Mouse (Mus musculus) erythroblast, embryonic 14.5 days (primary cell): ENCODE results near the gene Sprr2i. TPM values are rescaled to one million over a fixed set of nuclear protein-coding genes. Genes with fewer than 3 reads are reported as not detected.

Source experiments
- H3K27me3 ChIP-seq: 2 replicates; pipeline ENCODE4 v1.6.1; 2012; ENCODE audit warnings: inconsistent platforms; ENCODE audit not compliant: control insufficient read depth
- H3K36me3 ChIP-seq: 2 replicates; pipeline ENCODE4 v1.6.1; 2012; ENCODE audit warnings: mild to moderate bottlenecking, inconsistent platforms; ENCODE audit not compliant: control insufficient read depth
- H3K4me1 ChIP-seq: 2 replicates; pipeline ENCODE4 v1.6.1; 2012; ENCODE audit warnings: inconsistent platforms; ENCODE audit not compliant: control insufficient read depth
- H3K4me3 ChIP-seq: replicated peaks from 2 replicates; pipeline ENCODE3; 2012; ENCODE audit warnings: moderate library complexity, mild to moderate bottlenecking, inconsistent platforms
- H3K9me3 ChIP-seq: 2 replicates; pipeline ENCODE4 v1.6.1; 2012; ENCODE audit warnings: low read length, inconsistent platforms, mixed read lengths; ENCODE audit not compliant: control insufficient read depth
- GATA1 ChIP-seq: IDR thresholded peaks from 2 replicates; pipeline ENCODE4 v1.6.1; 2012; ENCODE audit warnings: low read length, inconsistent platforms, mixed read lengths
- TAL1 ChIP-seq: IDR thresholded peaks from 3 replicates; pipeline ENCODE4 v1.6.1; 2012; ENCODE audit warnings: low read length, inconsistent platforms, mixed read lengths
- polyA plus RNA-seq: library from polyadenylated mRNA; stranded (reverse); fragments of >175 nt; gene quantifications from 2 replicates; pipeline ENCODE4 v1.2.3, GENCODE M21; 2012

The Sprr2i gene
- polyA plus RNA-seq, 1 experiment, result not detected

DNA sequence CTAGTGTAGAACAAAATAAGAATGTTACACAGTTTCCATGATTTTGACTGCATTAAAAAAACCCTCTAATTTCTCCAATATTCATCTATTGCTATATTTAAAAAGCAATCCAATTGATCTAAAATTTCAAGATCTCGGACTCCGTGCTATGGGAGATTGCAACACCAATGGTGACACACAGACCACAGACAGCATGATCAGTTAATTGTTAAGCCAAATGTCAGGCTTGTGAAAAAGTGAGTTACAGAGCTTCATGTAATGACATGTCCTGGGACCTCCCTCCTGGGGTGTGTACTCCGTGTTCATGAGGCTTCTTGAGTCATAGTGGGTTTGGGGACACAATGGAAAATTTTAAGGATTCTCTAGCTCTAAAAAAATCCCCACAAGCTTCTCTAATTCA, 32.4 kb downstream of the Sprr2i start:
- TF ChIP-seq GATA1 (no peak), TAL1 (no peak)

DNA sequence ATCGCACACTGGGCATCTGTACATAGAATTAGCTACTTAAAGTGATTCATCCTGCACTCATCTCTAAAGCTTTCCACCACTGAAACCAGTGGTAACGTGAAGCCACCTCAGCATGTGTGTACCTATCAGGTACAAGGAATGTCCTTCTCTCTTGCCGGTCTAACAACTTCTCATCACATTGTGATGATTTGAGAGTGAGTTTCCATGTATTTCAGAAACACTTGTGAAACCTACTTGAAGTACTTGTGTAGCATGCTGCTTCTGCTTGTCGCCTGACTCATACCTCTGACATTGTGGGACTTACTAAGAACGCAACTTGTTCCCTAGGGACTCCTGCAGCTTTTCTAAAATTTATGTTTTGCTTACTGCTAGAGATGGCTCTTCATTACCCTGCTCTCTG, 47.4 kb downstream of the Sprr2i start:
- no peaks in the 10 kb centered on the region for H3K9me3 ChIP-seq
- H3K36me3 ChIP-seq, result no peaks in the 10 kb centered on the region
- no peak overlapping the region for H3K4me3 ChIP-seq
- no peaks in the 10 kb centered on the region for H3K27me3 ChIP-seq
- H3K4me1 ChIP-seq, result no peaks in the 10 kb centered on the region
- TF ChIP-seq TAL1 (no peak), GATA1 (no peak)

More for the DNA sequence above, 32.4 kb downstream of the Sprr2i start:
- Histone ChIP-seq H3K4me1 (no peaks in the 10 kb centered on the region), H3K9me3 (no peaks in the 10 kb centered on the region), H3K4me3 (no peak overlapping the region), H3K36me3 (no peaks in the 10 kb centered on the region), H3K27me3 (no peaks in the 10 kb centered on the region)

DNA sequence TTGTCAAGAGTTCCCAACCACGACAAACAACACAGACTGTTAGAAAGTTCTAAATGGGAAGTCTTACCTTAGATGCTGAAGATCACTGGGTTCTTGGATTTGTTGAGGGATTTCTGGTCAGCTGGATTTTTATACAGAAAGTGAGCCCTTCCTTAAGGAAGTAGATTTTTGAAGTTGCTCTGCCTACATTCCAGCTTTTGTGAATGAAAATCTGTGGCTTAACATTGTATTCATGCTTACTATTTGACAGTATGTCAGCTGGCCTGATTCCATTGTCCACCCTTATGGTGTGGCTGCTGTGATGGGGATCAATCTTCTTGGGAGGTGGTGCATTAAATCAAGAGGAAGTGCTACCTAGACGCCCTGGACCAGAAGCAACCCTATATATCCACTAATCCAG, 50.8 kb downstream of the Sprr2i start, which contains the start of gene Sprr3:
Gene Sprr3, minus strand, starts transcription at position 101 of the 400 bp plus-strand sequence.
- H3K9me3 ChIP-seq, result no peaks in the 10 kb centered on the region
- H3K36me3 ChIP-seq, result no peaks in the 10 kb centered on the region
- TF ChIP-seq GATA1 (no peak), TAL1 (no peak)
- H3K27me3 ChIP-seq, result no peaks in the 10 kb centered on the region
- H3K4me3 ChIP-seq, result no peak within 1 kb of the TSS
- H3K4me1 ChIP-seq, result no peaks in the 10 kb centered on the region

Other genes starting within 250 kb of the Sprr2i start
- not detected in 2 replicates for gene Sprr2a1, start 192.2 kb upstream of the Sprr2i start, polyA plus RNA-seq
- gene Sprr2a2, start 192.1 kb upstream of the Sprr2i start, polyA plus RNA-seq, result 0.01 and 0.02 TPM in 2 replicates
- gene Sprr2a3, start 122.6 kb upstream of the Sprr2i start, polyA plus RNA-seq, result not detected in 2 replicates
- gene Sprr2b, start 91.4 kb upstream of the Sprr2i start, polyA plus RNA-seq, result not detected in 2 replicates
- not detected in 2 replicates for gene Sprr2d, start 68.9 kb upstream of the Sprr2i start, polyA plus RNA-seq
- gene Sprr2e, start 55.8 kb upstream of the Sprr2i start, polyA plus RNA-seq, result not detected in 2 replicates
- gene Sprr2f, start 42.8 kb upstream of the Sprr2i start, polyA plus RNA-seq, result not detected in 2 replicates
- not detected in 2 replicates for gene Sprr2h, start 22.3 kb upstream of the Sprr2i start, polyA plus RNA-seq
- not detected in 2 replicates for gene Sprr2j-ps, start 10.1 kb downstream of the Sprr2i start, polyA plus RNA-seq
- 2.0 and 2.3 TPM in 2 replicates for gene Gm9774, start 21.4 kb downstream of the Sprr2i start, polyA plus RNA-seq
- not detected in 2 replicates for gene Sprr2k, start 24.6 kb downstream of the Sprr2i start, polyA plus RNA-seq
- not detected in 2 replicates for gene Sprr1b, start 30.8 kb downstream of the Sprr2i start, polyA plus RNA-seq
- gene Sprr3, start 50.7 kb downstream of the Sprr2i start, polyA plus RNA-seq, result not detected in 2 replicates
- not detected in 2 replicates for gene Sprr1a, start 77.9 kb downstream of the Sprr2i start, polyA plus RNA-seq
- gene Sprr4, start 92.5 kb downstream of the Sprr2i start, polyA plus RNA-seq, result not detected in 2 replicates
- gene 2310046K23Rik, start 126.5 kb downstream of the Sprr2i start, polyA plus RNA-seq, result not detected in 2 replicates
- not detected in 2 replicates for gene Ivl, start 165.7 kb downstream of the Sprr2i start, polyA plus RNA-seq
- gene Smcp, start 181.0 kb downstream of the Sprr2i start, polyA plus RNA-seq, result not detected in 2 replicates
- gene 2210017I01Rik, start 199.5 kb downstream of the Sprr2i start, polyA plus RNA-seq, result not detected in 2 replicates
- not detected in 2 replicates for gene Lce6a, start 213.7 kb downstream of the Sprr2i start, polyA plus RNA-seq
- gene Lce1a1, start 240.3 kb downstream of the Sprr2i start, polyA plus RNA-seq, result not detected in 2 replicates
- gene Lce1b, start 248.9 kb downstream of the Sprr2i start, polyA plus RNA-seq, result not detected in 2 replicates